Mouse (Mus musculus) spleen, adult 2 months (tissue): Measurements from ENCODE around the gene Ecsit.

Experiments
- CTCF ChIP-seq: fragments of 200-500 bp; IDR thresholded peaks from 2 replicates; pipeline ENCODE4 v1.5.1; 2011; ENCODE audit warnings: mild to moderate bottlenecking, inconsistent platforms; ENCODE audit not compliant: insufficient read depth, insufficient read length, insufficient replicate concordance; ENCODE audit errors: extremely low read depth
- POLR2A ChIP-seq: fragments of 200-500 bp; IDR thresholded peaks from 2 replicates; pipeline ENCODE4 v1.6.1; 2011; ENCODE audit warnings: low read depth, low read length, inconsistent platforms

GRCm38 (mm10) chr9:22047329-22047728 is 37.9 kb downstream of the Ecsit start:
- TF ChIP-seq POLR2A (no peak), CTCF (no peak)
